Mouse (Mus musculus) cortical plate, adult 2 months (tissue): ENCODE measurements around the gene Trim23. TPM values are rescaled to one million over a fixed set of nuclear protein-coding genes. Genes with fewer than 3 reads are reported as not detected.

Source experiments
- H3K27ac ChIP-seq: fragments of 200-500 bp; 2 replicates; pipeline ENCODE4 v1.5.1; 2012; ENCODE audit warnings: low read length, control low read depth, inconsistent platforms; ENCODE audit not compliant: insufficient read depth
- H3K4me1 ChIP-seq: fragments of 200-500 bp; 2 replicates; pipeline ENCODE4 v1.6.1; 2011; ENCODE audit warnings: low read length; ENCODE audit not compliant: control insufficient read depth, insufficient read depth
- H3K4me3 ChIP-seq: fragments of 200-500 bp; 2 replicates; pipeline ENCODE4 v1.5.1; 2011; ENCODE audit warnings: mild to moderate bottlenecking, low read length, control low read depth; ENCODE audit not compliant: insufficient read depth
- CTCF ChIP-seq: fragments of 200-500 bp; IDR thresholded peaks from 2 replicates; pipeline ENCODE4 v1.5.1; 2011; ENCODE audit warnings: mild to moderate bottlenecking, control low read depth, low read length; ENCODE audit not compliant: insufficient read depth; ENCODE audit errors: extremely low read depth
- POLR2A ChIP-seq: fragments of 200-500 bp; IDR thresholded peaks from 2 replicates; pipeline ENCODE4 v1.6.1; 2011; ENCODE audit warnings: mild to moderate bottlenecking, low read length, control low read depth; ENCODE audit not compliant: insufficient read depth; ENCODE audit errors: extremely low read depth
- polyA plus RNA-seq: library from polyadenylated mRNA; depleted of rRNA; stranded (reverse); fragments of >200 nt; gene quantifications from 2 replicates; pipeline ENCODE4 v1.2.3, GENCODE M21; 2012; rRNA removed

The Trim23 gene
- 33.5 and 34.8 TPM in 2 replicates for polyA plus RNA-seq

DNA sequence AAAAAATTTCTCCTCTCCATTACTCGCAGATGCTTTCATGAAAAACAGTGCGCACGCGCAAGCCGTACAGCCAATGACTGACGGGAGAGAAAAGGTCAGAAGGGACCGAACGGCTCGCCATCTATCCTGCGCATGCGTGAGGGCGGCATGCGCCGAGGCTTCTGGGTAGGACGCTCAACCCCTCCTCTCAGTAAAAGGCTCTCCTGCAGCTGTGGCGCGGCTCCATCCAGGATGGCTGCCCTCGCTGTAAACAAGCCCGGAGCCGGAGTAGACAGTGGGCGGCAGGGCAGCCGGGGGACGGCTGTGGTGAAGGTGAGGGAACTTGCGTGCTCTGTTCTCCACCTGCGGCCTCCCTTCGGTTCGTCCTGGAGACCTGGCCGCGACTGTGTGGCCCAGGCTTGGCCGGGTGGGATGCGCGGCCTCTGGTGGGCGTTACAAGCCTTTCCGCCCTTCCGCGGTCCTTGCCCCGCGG lies at the start of gene Trim23:
TSS of gene Trim23 (plus strand) at position 148 of the 472 bp plus-strand sequence.
- Histone ChIP-seq H3K4me1 (no peaks in the 10 kb centered on the region; the same call in 1 of the 2 replicates), H3K27ac (peak within 1 kb of the TSS; percentile 38; the same call in 1 of the 2 replicates), H3K4me3 (peak within 1 kb of the TSS; percentile 74)
- TF ChIP-seq POLR2A = peak; percentile 97
- TF ChIP-seq CTCF = no peak

DNA sequence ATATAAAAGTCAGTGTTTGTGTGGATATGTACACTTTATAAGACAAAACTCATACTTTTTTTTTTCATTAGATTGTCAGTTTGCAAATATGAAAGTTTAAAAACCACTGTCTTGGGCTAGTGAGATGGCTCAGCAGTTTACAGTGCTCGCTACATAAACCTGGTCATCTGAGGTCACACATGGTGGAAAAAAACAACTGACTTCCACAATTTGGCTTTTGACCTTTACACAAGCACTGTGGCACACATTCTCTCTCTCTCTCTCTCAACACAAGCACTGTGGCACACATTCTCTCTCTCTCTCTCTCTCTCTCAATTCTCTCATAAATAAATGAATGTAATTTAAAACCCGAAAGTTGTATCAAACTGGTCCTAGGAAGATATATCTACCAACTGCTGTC lies 46.0 kb upstream of the Trim23 start:
- TF ChIP-seq POLR2A (no peak), CTCF (no peak)
- Histone ChIP-seq H3K4me3 (no peak overlapping the region), H3K4me1 (no peaks in the 10 kb centered on the region), H3K27ac (no peak overlapping the region)

DNA sequence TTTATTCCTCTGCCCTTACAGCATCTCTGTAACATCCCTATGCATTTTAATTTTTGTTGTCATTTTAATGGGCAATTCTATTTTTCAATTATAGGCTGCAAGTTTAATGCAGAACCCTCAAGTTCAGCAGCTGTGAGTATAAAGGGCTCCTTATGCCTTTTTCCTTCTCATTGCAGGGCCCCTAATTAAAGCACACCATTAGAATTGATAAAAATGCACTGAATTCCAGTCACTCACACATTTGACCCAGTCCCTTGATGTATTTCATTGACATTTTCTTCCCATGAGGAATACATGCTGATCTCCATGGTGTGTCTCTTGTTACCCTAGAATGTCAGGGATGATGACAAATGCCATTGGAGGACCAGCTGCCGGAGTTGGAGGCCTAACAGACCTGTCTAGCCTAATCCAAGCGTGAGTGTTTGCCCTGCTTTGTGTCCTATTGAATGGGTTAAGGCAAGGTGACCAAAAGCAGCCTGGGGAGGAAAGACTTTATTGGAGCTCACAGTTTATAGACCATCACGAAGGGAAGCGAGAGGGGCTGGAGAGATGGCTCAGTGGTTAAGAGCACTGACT lies 44.0 kb upstream of the Trim23 start:
- TF ChIP-seq CTCF = no peak
- TF ChIP-seq POLR2A = no peak
- Histone ChIP-seq H3K4me1 (no peaks in the 10 kb centered on the region), H3K4me3 (no peak overlapping the region), H3K27ac (no peak overlapping the region; the same call in 1 of the 2 replicates)

DNA sequence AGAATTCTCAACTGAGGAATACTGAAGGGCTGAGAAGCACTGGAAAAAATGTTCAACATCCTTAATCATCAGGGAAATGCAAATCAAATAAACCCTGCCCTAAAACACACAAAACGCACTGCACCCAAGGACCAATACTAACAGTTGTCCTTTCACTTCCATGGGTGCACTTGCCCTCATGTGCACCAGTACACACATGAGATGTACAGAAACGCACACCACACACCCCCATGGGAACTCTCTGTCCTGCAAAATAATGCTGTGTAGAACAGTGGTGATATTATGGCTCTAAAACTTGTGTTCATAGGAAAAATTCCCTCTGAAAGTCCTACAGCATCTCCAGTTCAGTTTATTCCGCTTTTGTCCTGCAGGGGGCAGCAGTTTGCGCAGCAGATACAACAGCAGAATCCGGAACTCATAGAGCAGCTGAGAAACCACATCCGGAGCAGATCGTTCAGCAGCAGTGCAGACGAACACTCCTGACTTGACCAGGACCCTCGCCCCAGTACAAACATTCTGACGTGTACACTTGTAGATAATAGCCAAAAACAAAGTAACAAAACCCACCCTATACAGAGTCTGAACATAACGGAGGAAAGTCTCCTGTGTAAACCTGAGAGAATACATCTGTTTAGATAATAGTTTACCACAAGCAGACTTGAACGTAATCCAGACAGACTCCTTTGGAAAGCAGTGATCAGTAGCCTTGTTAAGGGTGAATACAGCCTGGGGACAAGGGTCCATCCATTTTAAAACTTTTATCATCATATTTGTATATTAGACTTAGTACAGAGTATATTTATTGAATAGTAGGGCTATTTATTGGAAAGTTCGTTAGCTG lies 39.0 kb upstream of the Trim23 start:
- Histone ChIP-seq H3K4me1 (no peaks in the 10 kb centered on the region), H3K27ac (no peak overlapping the region), H3K4me3 (no peak overlapping the region)
- TF ChIP-seq POLR2A (0 out of 2 replicates have a peak, but pooled peaks have one; percentile 34), CTCF (peak; percentile 71)

DNA sequence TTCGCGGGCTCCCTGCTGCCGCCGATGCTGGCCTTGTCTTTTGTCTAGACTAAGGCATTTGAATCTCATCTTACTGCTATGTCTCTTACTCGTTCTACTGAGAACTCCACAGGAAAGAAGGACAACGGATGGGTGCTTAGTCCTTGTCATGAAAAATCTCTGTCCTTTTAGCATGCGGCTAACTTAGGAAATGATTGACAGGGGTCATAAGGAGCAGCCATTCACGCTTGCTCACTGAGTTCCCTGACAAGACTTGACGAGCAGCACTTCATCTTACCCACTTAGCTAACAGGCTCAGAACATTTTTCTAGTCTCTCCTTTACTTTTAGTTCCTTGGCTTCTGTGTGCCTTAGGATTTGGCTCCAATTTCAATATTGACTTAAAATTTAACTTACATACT lies 33.7 kb upstream of the Trim23 start:
- Histone ChIP-seq H3K4me1 (no peaks in the 10 kb centered on the region), H3K4me3 (no peak overlapping the region)
- TF ChIP-seq POLR2A (no peak), CTCF (no peak)

DNA sequence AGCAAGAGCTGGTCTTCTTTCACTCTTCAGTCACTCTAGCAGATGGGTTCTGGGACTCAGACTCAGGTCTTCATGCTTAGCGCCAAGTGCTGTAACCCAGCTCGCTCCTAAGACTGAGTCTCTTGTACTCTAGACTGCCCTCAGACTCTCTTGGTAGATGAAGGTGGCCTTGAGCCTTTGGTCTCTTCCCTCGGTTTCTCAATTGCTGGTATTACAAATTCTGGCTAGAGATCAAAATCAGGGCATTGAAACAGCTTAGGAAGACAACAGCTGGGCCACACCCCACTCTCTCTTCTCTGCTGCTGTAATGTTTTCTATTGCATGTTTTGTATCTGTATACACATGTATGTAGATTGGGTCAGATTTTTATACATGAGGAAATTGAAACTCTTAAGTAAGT lies 33.0 kb upstream of the Trim23 start:
- Histone ChIP-seq H3K4me3 (no peak overlapping the region), H3K27ac (no peak overlapping the region), H3K4me1 (no peaks in the 10 kb centered on the region)
- no peak for TF ChIP-seq POLR2A
- TF ChIP-seq CTCF = no peak

More for the DNA sequence above, 33.7 kb upstream of the Trim23 start:
- H3K27ac ChIP-seq = no peak overlapping the region

DNA sequence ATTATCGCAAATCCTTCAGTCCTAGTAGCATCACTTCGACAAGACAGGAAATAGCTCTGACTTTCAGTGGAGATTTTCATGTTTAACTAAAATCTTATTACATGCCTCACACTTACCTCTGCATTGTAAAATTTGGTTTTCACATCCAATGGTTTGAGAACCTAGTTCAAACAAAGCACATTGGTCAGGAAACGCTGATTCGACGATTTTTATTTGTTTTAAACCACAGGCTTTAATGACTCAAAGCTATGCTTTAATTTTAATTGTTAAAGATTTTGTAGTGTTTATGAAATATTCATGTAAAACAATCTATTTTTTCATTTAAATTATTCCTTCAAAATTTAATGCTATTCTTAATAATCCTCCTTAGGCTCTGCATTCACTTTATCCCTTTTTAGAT lies 24.4 kb upstream of the Trim23 start:
- no peak overlapping the region for H3K27ac ChIP-seq
- H3K4me1 ChIP-seq = no peaks in the 10 kb centered on the region
- TF ChIP-seq CTCF = no peak
- no peak overlapping the region for H3K4me3 ChIP-seq

DNA sequence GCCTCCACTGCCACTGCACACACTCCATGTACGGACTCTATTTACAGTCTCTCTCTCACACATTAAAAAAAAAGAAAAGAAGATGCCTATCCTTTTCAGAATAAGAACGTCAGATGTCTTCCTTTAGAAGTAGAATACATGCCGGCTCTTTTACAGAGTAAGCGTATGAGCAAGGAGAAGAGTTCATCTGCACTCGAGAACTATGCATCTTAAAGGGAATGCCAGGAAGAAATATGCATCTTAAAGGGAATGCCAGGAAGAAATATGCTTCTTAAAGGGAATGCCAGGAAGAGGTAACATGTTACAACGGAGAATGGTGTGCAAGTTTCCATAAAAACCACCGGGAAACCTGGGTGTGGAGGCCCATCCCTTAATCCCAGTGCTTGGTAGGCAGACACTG lies 23.5 kb upstream of the Trim23 start:
- Histone ChIP-seq H3K4me3 (no peak overlapping the region), H3K27ac (no peak overlapping the region), H3K4me1 (no peaks in the 10 kb centered on the region)
- TF ChIP-seq POLR2A (no peak), CTCF (no peak)

DNA sequence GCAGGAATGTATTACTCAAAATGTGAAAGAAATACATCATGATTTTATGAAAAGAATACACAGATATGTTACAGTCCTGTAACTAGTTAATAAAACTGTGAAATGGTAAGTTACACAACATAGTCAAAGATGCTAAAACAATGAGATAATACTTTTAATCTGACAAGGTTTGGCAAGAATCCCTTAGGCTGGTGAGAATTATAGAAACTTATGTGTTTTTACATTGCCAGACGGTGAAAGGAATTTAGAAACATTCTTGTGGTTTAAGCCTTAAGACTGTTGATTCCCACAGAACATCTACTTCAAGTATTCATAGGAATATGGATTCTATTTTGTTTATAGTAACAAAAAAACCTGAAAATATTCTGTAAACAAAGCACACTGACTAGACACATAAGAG lies 22.9 kb upstream of the Trim23 start:
- no peak overlapping the region for H3K4me3 ChIP-seq
- TF ChIP-seq POLR2A (no peak), CTCF (no peak)
- no peaks in the 10 kb centered on the region for H3K4me1 ChIP-seq
- H3K27ac ChIP-seq = no peak overlapping the region

DNA sequence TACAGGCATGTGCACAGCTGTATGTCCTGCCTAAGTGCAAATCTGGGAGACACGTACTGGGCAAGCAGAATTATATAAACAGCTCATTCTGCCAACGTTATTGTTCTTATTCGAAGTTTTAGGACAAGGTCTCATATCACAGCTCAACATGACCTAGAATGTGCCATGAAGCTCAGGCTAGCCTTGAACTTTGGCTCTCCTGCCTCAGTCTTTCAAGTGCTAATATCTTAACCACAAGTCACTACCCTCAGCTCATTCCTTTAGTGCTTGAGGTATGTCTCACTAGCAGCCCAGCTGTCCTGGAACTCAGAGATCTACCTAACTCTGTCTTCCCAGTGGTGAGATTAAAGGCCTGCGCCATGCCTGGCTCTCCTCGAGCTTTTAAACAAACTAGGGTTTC lies 6.9 kb upstream of the Trim23 start:
- TF ChIP-seq POLR2A (no peak), CTCF (no peak)
- no peaks in the 10 kb centered on the region; the same call in 1 of the 2 replicates for H3K4me1 ChIP-seq
- H3K27ac ChIP-seq = no peak overlapping the region
- H3K4me3 ChIP-seq = no peak overlapping the region
